Mouse (Mus musculus) CD4-positive naive resting alpha-beta T cell, adult 76 days (primary cell): Measurements from ENCODE around the gene Zfp202. TPM values are rescaled to one million over a fixed set of nuclear protein-coding genes. Genes with fewer than 3 reads are reported as not detected.

Source experiments
- total RNA-seq: library from RNA; stranded (reverse); gene quantifications from one replicate; pipeline ENCODE4 v1.2.4, GENCODE M21; 2023

Zfp202 gene
- 1.9 TPM for total RNA-seq

DNA sequence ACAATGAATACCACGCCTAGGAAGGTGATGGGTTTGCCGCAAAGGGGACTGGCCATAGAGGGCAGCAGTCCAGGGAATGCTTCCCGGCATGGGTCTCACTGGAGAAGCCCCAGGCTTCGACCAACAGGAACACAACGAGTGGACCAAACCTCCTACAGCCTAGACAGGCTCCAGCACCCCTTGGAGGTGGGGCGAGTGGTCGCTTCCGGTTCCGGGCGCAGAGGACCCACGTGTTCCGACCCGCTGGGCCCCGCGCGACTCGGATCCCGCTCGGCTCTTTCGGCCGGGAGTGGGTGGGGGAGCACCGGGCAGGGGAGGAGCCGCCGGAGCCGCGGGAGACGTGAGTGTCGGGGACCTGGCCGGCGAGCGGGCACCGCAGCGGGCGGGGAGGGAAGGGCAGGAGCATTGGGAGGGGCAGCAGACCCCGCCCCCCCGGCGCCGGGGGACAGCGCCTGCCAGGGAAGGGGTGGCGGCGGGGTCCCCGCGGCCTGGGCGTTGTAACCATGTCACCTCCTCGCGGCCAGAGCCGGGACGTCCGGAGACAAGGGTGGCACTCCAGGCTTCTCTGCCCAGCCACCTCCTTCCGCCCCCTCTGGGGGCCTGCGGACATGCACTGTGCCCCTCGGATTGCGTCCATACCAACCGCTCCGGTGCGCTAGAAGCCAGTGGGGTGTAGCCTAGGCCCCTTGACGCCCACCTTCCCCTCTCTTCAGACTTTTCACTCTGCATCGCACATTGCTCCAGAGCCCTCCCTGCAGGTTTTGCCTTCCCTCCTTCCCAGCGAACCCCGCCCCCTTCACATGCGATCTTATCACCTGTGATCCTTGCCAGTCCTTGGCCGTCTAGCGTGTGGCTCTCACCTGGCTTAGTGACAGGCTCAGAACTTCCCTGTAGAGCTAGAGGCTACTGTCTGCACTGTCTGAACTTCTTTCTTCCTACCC lies at the start of gene Zfp202:
TSS of gene Zfp202 (plus strand) at position 219 of the 941 bp plus-strand sequence.

GRCm38 (mm10) chr9:40180620-40181019 lies 11.5 kb upstream of the Zfp202 start, which contains the start of gene Olfr986:
Olfr986 (plus strand) TSS chr9:40180920.

Other genes starting within 250 kb of the Zfp202 start
- not detected for gene Olfr975, start 240.3 kb upstream of the Zfp202 start, total RNA-seq
- not detected for gene Olfr976, start 231.2 kb upstream of the Zfp202 start, total RNA-seq
- not detected for gene Olfr978, start 200.2 kb upstream of the Zfp202 start, total RNA-seq
- not detected for gene Olfr979, start 188.9 kb upstream of the Zfp202 start, total RNA-seq
- gene Olfr980, start 182.7 kb upstream of the Zfp202 start, total RNA-seq: not detected
- gene Olfr981, start 170.9 kb upstream of the Zfp202 start, total RNA-seq: not detected
- not detected for gene Olfr982, start 118.5 kb upstream of the Zfp202 start, total RNA-seq
- gene Olfr983, start 98.7 kb upstream of the Zfp202 start, total RNA-seq: not detected
- not detected for gene Olfr984, start 78.1 kb upstream of the Zfp202 start, total RNA-seq
- not detected for gene Olfr985, start 62.1 kb upstream of the Zfp202 start, total RNA-seq
- not detected for gene Tmem225, start 44.2 kb upstream of the Zfp202 start, total RNA-seq
- gene Olfr986, start 11.4 kb upstream of the Zfp202 start, total RNA-seq: not detected
- gene Scn3b, start 76.9 kb downstream of the Zfp202 start, total RNA-seq: not detected